Mouse (Mus musculus): ENCODE data around the gene Ube2l6.
"Not testable (repeated sequence)": the region's sequence is repeated elsewhere in the genome, so short reads cannot be mapped to it uniquely, and the experiment has no call there.

The Ube2l6 gene

DNA sequence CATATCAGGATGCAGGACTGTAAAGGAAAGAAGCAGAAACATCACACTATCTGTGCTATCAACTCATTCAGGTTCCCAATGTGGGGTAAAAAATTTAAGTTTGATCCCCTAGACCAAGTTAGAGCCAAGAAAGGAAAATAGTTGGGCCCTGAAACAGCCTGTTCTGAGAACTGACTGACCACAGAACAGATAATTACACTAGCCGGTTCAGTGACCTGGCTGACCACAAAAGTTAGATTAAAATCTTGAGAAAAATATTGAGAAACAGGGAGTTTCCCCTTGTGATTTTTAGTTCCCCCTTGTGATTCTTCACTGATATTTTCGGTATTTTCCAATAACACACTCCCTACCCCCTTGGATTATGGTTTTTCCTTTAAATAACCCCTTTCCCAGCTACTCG lies 4.8 kb upstream of the Ube2l6 start:
- peak in 1 of 2 experiments; percentile 9 for DNase-seq

GRCm38 (mm10) chr2:84797833-84798492 lies 665 bp upstream of the Ube2l6 start:
- peak; percentile 82 for DNase-seq

DNA sequence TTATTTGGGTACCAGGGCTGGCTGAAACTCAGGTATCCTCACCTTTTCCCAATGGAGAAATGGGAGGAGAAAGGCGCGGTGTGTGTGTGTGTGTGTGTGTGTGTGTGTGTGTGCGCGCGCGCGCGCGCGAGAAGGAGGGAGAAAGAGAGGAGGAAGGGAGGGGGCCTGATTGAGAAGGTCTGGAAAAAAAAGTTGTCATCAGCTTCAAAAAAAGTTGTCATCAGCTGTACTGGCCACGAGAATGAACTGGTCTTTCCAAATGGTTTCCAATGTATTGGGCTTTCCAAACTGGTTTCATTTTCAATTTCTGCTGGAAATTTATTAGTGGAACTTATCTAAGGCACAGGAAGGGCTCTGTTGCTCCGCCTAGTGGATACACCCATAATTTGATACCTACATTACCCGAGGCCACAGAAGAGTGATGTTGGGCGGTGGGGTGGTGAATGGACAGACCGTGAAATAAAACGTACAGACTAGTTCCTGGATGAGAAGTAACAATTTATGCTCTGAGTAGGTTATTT lies 473 bp downstream of the Ube2l6 start:
- peak; percentile 65 to 68 for DNase-seq

DNA sequence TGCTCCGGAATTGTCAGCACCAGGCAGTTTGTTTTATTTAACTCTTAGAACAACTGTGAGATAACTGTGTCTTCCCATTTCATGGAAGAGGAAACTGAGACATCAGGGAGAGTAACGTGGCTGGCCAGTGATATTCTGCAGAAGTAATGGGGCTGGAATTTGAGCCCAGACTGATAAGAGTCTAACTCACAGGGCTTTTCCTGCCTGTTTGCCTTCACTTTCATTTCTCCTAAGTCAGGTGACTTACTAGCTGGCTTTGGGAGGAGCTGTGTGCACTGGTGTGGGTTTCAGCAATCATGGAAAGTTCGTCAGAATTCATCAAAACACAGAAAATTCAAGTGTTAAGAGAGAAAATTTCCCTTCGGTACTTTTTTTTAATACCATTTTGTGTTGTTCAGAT lies 1.7 kb downstream of the Ube2l6 start:
- DNase-seq = no peak

- DNase-seq = not testable (repeated sequence)
These were observed 2.6 kb downstream of the Ube2l6 start for GRCm38 (mm10) chr2:84801223-84801622.

DNA sequence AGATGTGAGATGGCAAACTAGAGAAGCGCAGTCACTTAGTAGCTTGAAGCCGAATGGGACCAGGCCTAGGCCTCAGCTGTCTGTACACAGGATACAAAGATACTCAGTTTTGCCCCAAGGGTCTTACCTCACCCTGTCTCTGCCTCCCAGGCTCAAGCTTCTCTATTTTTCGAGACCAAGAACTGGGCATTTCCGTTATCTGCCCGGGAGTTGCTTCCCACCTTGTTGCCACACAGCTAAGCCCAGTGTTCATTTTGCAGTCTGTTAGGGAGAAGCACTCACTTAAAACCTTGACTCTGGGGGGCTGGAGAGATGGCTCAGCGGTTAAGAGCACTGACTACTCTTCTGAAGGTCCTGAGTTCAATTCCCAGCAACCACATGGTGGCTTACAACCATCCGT lies 5.3 kb downstream of the Ube2l6 start:
- no peak for DNase-seq

DNA sequence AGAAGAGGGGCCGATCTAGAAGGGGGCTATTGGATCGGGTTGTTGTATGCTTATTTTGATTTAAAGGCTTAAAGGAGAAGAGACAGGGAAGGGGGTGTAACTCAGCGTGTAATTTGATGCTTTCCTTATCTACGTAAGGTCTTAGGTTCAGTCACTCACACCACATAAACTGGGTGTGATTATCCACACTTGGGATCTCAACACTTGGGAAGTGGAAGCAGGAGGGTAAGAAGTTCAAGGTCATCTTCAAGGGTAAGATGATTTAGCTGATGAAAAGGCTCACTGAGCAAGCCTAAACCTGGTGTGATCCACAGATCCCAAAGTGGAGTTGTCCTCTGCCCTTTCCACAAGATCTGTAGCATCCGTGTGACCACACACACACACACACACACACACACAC lies 7.9 kb downstream of the Ube2l6 start:
- no peak for DNase-seq

DNA sequence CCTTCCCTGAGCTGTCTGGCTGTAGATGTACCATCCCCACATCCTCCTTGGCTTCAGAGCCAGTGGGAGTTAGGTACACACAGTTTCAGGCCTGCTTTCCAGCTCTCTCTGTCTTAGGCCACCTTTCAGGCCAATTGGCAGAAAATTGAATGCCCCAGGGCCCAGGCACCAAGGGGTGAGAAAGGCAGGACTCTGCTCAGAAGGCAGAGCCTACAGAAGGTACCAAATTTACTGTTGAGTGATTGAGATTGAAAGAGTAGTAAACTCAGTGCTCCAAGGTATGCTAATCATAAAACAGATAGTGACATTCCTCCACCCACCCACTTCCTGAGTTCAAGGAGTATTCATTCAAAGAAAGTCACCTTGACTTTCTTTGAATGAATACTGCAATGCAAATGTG lies 10.7 kb downstream of the Ube2l6 start:
- DNase-seq = no peak

GRCm38 (mm10) chr2:84810526-84810885 lies 11.9 kb downstream of the Ube2l6 start:
- DNase-seq = no peak

DNA sequence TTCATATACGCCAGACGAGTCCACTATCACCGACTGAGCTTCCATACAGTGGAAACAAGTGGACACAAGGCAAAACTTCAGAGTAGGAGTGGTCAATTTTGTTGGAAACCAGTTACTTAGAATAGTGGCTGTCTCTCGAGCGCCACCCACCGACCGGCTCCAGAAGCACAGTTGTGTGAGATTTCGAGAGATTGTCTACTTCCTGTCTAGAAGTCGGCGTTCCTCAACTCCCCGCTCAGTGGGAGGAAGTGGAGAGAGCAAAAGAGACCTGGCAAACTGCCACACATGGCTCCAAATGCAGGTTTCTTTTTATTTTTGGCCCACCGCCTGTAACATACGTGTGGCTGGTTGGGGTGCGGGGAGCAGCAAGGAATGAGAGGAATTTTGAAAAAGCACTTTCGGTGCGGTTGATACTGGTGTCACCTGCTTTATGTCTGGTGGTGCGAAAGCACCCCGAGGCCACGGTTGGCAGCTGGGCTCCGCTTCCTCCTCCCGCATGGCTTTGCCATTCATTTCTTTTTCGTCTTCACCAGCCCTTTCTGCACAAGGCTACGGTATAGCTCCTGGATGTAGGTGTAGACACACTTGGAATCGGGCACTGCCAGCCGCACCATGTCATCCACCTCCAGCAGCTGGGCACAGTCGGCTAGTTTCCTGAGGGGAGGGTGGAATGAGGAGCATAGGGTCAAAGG lies 12.4 kb downstream of the Ube2l6 start:
- peak; percentile 84 to 88 for DNase-seq

- no peak for DNase-seq
These were observed 13.3 kb downstream of the Ube2l6 start for GRCm38 (mm10) chr2:84811880-84812279.

DNA sequence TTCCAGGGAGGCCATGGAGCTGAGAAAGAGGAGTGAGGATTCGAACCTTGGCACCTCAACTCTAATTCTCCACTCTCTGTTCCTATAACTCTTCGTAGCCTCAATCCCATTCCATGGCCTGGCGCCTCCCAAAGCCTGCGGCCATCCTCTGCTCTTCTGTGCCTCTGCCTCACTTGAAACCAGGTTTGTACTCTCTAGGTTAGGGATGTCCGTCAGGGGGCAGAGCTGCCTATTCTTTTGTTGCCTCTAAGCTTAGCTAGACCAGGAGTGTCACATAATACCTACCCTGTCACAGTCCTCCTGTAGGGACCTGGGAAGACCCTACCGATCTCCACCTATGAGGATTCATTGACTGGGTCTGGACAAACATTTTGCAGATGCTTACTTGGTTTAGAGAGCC lies 14.0 kb downstream of the Ube2l6 start:
- no peak for DNase-seq

DNA sequence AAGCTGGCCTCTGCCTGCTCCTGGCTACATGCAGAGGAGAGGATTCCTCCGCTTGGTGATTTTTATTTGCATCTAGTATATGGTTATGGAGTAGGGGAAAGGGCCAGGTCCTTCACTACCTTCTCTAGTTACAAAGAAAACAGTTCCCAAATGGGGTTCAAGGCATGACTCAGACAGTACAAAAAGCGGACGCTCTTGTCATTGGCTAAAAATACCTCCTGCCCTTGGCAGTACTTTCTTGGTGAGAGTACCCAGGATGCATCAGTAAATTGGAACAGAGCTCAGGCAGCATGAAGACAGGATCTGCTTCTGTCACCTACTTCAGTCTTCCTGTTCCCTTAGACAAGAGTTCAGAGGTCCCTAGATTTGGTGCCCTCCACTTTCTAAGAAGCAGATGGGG lies 21.2 kb downstream of the Ube2l6 start:
- no peak for DNase-seq

DNA sequence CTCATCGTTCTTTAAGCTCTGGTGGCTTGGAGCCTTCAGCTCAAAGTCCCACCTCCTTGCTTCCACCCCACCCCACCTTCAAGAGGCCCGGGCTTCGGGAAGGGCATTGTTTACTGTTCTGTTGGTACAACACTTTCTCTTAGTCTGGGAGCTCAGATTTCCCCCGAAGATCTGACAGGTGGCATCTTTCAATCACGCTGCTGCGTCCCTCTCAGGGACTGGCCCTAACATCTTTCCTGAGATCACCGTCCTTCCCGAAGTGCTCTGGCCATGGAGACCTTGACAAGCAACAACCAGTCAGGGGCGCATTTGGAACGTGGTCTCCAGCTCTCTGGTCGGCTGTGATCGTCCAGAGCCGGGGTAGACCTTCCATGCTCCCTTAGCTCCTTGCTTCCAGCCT lies 23.9 kb downstream of the Ube2l6 start, which contains the start of gene Smtnl1:
Gene Smtnl1 (minus strand): TSS at position 101 of the 400 bp plus-strand sequence.
- DNase-seq = no peak

DNA sequence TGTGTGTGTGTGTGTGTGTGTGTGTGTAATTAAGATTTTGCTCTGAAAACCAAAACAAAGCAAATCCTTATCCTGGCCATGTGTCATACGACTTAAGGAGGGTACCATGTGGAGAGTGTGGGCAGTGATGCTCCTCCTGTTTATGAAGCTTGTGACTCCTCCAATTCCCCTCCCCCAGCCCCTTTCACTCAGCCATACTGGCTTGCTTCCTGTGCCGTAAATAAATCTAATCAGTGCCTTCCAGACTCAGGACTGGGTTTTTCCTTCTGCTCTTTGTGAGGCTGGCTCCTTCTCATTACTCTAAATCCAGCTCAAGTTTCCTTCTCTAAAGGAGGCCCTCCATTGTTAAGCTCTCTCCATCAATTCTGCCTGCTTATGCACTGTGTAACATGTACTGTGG lies 24.6 kb downstream of the Ube2l6 start:
- DNase-seq = no peak

DNA sequence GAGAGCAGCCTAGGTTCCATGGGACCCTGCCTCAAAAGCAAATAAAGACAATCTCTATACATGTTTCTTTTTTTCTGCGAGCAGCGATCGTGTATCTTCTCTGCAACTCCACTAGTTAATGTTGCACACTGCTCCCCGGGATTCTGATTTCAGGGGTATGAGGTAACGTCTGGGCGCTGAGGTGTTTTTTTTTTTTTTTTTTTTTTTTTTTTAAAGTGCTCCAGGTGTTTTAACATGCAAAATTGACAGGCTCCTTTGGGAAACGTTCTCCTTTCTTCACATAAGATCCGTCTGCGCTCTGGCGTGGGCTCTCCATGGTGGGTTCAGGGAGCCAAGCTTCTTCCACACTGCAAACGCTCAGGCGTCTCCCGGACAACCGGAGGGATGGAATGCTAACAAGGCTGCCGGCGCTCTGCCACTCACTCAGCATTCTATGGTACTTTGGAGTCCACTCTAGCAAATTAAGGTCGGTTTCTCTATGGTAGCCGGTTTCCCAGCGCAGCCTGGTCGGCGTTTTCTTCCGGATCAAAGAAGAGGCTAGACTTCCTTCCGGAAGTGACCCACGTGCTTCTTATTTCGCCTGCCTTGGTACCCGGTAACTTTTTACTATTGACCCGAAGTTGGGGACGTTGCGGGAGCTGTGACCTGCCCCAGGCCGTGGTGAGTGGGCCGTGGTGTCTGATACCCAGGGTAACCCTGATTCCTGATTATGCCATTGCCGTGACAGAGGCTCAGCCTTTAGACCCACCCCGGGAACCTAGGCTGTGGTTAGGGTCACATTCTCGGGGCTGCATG lies 28.1 kb downstream of the Ube2l6 start, which contains the start of gene Timm10:
Gene Timm10 (plus strand): TSS at position 510 of the 795 bp plus-strand sequence.
- DNase-seq = peak; percentile 80 to 81

DNA sequence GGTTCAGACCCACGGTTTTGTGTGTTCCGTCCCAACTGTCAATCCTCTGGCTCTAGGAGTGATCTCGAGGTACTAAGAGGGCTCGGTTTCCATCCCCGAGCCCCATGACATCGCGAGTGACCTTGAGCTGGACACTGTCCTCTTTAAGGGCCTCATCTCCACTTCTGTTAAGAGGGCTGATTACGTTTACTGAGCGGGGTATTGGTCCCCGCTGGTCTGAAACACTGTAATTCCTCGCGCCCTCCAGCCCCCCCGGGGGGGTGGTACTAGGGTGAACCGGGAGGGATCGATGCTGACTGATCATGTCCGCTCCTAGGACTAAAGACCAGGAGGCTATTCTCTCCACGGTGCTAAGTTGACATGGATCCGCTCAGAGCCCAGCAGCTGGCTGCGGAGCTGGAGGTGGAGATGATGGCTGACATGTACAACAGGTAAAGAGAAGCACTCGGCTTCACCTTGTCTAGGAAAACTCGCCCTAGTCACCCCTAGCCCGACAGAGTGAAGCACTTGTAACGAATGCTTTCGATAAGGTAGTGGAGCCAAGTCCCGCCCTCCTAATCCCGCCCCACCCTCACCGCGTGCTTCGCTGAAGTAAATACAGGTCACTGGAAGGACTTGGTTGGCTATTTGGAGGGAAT lies 28.8 kb downstream of the Ube2l6 start:
- DNase-seq = peak; percentile 19 to 23

GRCm38 (mm10) chr2:84831666-84832391 lies 33.2 kb downstream of the Ube2l6 start:
- peak; percentile 87 to 88 for DNase-seq

DNA sequence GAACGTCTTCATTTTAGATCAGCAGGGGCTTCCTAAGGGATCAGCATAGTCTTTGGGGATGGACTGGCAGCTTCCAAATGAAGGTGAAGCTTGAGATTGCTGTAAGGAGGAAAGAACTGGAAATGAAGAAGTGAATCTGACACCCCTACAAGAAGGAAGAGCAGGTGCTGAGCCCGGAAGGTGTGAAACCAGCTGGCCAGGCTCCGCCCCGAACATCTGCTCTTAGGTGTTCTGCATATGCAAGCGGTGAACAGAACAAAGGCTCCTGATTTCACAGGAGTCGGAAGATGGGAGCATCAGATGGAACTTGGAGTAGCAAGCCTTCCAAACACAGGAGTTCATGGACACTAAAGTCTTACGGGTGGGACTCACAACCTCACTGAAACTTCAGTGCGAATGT lies 38.5 kb downstream of the Ube2l6 start:
- DNase-seq = peak; percentile 68 to 70

GRCm38 (mm10) chr2:84837817-84838592 lies 39.4 kb downstream of the Ube2l6 start:
- DNase-seq = peak; percentile 17 to 18

DNA sequence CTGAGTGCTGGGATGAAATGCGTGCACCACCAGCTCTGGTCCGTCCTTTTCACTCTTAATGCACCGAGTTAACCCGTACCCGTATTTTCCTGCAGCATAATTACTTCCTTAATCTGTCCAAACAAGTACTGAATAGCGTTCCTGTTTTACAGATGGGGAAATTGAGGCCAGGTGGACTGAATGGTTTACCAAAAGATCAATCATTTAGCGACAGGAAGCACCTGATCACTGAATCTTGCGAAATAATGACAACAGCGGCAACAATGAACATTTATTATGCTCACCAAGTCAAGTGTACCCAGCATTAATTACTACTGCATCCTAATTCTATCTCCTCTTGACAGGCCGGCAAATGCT lies 39.9 kb downstream of the Ube2l6 start, which contains the start of gene Slc43a1:
Gene Slc43a1 (plus strand): TSS at position 258 of the 357 bp plus-strand sequence.
- DNase-seq = no peak

All from B cell, adult 2 months (primary cell).